Mouse (Mus musculus) natural killer cell, adult 2 months (primary cell): ENCODE results near the gene Rac3.
"Not testable (repeated sequence)": the region's sequence is repeated elsewhere in the genome, so short reads cannot be mapped to it uniquely, and the experiment has no call there.

ENCODE experiments used
- DNase-seq, 2 experiments: peaks; one replicate each; pipeline ENCODE4 v3.0.0; 2022; ENCODE audit warnings: low spot score in 2 of 2

Rac3 gene

DNA sequence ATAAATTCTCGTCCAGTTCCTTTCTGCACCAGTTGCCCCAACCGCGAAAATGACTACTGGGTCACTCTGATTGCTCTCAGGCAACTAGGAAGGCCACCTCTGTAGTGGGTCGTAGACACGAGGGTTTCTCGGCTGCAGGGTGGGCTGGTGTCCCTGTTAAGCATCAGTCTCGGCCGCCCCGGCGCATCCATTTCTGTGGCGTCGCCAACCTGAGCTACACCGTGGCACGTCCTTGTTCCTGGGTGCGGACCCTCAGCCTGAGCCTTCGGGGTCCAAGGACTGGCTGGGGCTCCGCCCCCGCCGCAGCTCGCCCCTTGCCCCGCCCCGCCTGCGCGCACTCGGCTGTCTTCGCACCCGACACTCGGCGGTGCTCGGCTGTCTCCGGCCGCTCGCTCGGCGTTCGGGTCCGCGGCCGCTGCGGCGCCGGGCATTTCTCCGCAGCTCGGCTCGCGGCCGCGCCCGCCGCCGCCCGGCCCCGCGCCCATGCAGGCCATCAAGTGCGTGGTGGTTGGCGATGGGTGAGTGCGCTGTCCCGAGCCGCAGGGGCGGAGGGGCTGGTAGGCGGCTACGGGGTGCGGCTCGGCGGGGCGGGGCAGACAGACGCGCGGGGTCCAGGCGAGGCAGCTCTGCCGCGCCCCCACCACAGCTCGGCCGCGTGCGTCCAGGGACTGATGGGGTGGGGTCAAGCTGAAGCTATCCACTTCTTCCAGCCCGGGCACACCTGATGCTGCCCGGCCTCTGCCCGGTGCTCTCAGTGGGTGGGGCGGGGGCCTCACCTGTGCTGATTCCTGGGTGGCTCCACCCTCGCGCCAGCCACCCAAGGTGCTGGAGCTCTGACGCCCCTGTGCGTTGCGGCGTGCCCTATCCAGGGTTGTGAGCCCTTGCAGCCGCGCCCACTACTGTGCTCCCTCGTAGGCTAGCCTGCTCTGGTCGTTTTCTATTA is at the start of gene Rac3:
Gene Rac3, plus strand, starts transcription at position 347 of the 943 bp plus-strand sequence.
- DNase-seq = peak; percentile 40 to 42

DNA sequence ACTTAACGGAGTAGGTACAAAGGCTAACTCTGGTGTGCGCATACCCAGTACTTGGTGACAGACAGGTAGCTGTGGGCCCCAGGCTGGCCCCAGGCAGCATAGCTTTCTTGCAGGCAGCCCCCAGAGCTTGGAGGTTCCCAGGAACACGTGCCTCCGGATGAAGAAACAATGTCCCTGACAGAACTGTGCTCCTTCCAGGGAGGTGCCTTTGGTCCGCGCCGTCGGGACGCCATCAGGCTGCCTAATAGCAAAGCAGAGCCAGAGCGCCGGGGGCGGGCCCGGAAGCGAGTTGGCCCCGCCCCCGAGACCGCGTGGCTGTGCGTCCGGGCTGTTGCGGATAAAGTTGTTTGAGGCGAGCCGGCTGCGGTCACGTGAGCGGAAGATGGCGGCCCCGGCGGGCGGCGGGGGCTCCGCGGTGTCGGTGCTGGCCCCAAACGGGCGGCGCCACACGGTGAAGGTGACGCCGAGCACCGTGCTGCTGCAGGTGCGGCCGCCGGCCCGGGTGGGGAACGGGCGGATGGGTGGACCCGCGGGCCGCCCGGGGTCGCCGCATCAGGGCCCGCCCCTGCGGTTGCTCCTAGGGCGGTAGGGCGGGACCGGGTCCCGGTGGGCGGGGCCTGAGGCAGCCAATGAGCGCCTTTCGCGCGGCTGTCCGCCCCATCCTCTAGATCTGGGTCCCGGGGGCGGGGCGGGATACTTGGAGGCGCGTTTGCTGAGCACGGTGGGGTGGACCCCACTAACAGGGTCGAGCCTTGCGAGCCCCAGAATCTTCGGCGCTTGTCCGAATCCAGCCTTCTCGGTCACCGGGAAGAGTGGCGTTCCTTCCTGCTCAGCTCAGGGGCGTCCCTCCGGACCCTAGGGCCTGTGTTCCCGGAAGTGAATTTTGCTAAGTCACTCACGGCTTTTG is 48.3 kb upstream of the Rac3 start, which contains the start of gene Aspscr1:
Gene Aspscr1, plus strand, starts transcription at position 287 of the 907 bp plus-strand sequence.
- peak; percentile 93 to 94 for DNase-seq

DNA sequence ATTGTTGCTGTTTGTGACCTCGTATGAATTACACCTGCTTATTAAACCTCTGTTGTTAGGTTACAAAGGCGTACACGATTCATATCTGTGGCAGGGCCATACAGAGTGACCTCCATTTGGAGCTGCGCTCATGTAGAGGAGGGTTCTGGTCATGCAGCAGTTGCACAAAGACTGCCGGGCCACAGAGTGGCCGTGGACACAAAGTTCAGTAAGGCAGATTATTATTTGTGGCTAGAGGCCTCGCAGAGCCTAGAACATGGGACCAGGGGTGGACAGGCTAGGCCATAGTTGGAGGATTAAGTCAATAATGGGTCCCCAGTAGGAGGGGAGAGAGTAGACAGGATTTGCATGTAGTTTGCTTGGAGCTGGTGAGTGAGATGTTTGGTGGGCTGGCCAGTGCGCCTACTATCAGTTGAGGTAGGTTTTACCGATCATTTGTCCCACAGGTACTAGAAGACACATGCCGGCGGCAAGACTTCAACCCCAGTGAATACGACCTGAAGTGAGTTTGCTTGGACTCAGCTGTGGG is 47.6 kb upstream of the Rac3 start:
- no peak for DNase-seq

DNA sequence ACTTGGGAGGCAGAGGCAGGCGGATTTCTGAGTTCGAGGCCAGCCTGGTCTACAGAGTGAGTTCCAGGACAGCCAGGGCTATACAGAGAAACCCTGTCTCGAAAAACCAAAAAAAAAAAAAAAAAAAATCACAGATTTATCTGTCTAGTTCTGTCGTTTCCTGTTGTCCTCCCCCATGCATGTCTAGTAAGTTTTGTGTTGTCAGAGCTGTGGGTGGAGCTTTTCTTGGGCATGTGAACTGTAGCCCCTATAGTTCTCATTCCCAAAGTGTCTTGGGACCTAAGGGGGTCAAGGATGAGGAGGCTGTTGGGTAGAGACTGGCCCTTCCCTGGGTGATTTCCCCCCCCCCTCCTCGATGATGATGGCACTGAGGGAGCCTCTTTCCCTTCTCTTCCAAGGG is 45.4 kb upstream of the Rac3 start:
- DNase-seq = not testable (repeated sequence)

DNA sequence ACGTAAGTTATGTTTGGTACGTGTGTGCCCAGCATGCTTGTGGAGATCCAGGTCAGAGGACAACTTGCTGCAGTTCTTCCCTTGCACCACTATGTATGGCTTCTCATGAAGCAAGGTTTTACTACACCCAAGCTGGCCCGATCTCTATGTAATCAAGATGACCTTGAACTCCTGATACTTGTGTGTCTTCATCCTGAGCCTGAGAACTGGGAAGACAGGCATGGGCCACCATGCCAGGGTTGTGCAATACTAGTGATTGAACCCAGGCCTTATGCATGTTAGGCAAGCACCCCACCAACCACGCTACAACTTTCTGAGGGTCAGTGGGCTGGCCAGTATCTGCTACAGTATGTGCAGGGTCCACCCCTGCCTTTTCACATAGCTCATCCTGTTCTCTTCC is 44.3 kb upstream of the Rac3 start:
- DNase-seq = no peak

DNA sequence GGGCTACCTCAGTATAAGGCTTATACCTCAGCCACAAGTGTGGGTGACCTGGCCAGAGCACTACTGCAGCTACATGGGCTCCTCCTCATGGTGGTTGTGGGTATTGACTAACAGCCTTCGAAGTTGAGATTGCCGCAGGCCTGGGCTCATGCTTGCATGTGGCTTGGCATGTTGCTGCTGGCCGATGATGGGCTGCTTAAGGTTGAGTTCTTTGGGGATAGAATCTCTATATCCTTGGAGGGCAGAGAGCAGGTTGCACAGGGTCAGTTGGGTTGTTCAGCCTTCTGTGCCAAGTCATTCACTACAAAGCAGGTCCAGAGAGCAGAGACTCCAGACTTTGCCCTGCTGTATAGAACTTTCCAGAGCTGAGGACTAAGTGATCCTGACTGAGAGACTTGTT is 41.4 kb upstream of the Rac3 start:
- peak in 1 of 2 experiments; percentile 36 for DNase-seq

DNA sequence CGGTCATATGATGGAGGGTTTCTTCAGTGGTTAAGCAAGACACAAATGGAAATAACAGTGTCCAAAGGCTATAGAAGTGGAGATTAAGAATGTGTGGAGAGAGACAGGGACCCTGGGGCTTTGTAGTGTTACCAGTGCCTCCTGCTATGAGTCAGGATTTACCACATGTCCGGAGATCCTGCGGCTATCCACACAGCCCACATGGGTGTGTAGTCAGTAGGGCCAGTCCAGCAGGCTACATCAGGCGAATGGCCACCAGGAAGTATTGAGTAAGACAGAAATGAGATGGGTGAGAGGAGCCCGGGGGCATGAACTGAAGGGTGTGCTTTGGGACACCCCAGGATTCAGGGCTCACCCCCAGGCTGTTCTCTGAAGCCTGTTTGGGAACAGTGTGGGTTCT is 38.6 kb upstream of the Rac3 start:
- no peak for DNase-seq

DNA sequence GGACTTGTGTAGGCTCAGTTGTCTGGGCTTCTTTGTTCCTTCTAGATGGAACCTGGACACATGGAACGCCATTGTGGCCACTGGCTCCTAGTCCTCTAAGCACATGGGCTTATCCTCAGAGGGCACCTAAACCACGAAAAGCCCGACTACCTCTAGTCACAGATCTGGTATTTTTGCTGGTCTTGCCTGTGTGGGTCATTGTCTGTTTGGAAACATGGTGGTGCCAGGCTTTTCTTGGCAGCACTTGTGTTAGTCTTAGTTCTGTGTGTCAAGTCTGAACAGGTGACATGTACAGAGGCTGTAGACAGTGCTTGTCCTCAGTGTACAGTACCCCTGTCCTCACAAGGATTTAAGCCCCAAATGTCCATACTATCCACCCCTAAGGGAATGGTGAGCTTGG is 37.7 kb upstream of the Rac3 start:
- DNase-seq = no peak

DNA sequence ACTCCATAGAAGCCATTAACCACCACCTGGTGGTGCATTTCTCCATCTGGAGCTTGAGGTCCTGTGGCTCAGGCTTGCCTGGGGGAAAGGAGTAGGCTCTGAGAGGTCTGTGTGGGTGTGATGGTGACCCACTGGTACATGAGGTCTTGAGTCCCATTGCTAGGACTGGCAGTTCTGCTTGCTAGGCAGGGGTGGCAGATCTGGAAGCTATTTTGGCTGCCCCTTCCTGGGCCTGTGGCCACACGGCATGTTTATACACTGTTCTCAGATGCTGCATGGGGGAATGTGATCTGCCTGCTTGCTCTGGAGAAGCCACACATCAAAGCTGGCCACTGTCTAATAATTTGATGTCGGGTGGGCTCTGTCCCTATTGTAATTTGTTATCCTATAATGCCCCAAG is 37.2 kb upstream of the Rac3 start:
- no peak for DNase-seq

DNA sequence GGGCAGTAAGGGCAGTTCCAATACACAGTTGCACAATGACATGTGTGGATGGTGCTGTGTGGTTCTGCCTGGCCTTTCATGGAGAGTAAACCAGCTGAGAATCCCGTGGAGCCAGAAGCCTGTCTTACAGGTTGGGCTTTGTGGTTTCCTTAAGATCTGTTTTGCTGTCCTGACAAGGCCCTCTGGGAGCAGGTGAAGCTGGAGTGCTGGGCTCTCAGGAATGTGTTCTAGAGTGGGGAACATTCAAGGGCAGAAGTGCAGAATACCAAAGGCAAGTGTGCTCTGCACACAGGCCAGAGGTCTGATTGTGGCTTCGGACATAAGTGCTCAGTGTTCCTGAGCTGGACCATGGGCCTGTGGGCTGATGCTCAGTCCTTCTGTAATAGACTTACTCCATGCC is 36.6 kb upstream of the Rac3 start:
- no peak for DNase-seq

DNA sequence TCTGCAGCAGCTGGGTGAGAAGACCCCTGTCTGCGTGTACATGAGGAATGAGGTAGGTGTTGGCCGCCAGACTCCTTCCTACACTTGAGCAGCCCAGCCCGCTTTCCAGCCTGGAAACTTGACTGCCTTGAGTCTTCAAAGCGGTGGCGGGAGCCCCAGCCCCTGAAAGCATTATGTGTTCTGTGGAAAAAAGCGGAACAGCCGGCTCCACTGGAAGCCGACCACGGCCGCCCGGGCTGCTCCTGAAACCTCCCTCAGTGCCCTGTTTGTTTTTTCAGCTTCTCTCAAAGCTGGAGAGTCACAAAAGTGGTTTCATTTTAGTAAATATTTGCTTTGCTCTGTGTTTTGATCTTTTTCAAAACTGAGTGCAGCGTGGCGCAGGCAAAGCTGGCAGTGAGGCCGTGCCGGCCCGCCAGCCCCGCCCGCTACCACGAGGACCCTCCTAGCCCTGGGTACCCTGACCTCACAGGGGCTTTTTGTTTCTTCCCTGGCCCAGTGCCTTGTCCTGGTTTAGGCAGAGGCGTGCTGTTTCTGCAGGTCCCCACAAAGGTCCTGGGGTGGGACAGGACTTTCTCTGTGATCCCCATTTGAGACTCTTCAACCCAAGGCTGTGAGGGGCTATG is 34.5 kb upstream of the Rac3 start:
- DNase-seq = no peak

DNA sequence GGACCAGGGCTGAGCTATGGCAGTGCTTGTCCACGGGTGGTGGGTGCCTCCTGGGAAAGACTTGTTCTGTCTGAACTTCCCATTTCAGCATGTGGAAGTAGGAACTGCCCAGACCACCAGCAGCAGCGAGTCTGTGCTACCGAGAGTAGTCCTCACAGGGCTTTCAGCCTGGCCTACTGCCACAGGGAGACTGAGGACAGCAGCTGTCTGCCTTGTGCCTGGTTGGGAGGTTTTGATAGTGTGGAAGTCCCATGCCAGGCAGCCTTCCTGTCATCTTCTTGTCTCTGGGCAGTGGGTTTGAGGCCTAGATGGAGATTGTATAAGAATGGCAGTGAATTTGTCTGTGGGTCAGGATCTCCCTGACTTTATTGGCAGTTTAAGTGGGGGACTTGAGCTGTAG is 31.9 kb upstream of the Rac3 start:
- DNase-seq = no peak

DNA sequence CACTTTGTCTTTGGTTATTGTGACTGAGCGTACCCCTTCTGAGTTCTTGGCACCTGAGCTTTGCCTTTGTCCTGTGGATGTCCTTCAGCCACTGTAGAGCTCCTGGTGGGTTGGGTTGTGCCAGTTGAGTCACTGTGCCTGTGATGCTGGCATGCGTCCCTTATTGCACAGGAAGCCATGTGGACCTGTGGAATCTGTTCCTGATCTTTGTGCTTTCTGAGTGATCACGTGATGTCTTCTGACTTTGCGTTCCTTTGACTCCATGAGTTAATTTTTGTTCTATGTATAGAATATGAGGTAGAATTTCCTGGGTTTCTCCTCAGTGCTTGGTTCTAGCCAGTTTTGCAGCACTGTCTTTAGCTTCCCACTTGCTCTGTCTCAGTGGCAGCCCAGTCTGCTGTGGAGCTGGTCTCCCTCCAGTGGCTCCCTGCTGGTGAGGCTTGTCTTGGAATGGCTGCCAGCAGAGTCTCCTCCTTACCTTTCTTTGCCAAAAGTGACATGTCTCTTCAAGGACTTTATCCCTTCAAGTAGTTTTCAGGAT is 28.7 kb upstream of the Rac3 start:
- no peak for DNase-seq

DNA sequence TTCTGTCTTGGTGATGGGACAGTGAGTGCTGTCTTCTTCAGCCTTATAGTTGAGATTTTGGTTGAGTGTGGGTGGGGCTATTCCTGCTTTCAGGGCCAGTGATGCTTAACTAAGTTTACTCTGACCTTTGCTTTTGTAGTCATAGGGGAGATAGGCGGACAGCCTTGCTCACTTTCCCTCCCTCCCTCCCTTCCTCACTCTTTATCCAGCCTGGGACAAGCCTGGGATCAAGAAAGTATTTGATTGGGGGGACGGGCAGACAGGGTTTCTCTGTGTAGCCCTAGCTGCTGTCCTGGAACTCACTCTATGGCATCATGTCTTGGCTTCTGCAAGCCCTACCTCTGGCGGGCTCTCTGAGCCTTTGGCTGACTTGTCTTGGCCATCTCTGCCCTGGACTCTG is 27.8 kb upstream of the Rac3 start:
- no peak for DNase-seq

DNA sequence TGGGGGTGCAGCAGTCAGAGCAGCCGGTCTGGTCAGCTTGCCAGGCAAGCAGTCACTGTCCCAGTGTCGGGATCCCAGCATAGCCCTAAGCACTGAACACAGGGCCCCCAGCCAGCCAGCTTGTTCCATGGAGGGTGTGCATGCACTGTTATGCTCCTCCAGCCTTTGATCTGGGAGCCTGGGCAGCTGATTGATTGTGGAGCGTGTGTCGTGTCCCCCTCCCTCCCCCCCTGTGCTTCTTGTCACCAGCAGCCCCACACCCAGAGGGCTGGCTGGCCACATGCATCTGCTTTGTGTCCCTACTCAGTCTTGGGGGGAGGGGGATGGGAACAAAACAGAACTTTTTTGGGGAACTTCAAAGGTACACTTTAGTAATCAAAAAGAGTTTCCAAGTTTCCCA is 26.1 kb upstream of the Rac3 start:
- no peak for DNase-seq

DNA sequence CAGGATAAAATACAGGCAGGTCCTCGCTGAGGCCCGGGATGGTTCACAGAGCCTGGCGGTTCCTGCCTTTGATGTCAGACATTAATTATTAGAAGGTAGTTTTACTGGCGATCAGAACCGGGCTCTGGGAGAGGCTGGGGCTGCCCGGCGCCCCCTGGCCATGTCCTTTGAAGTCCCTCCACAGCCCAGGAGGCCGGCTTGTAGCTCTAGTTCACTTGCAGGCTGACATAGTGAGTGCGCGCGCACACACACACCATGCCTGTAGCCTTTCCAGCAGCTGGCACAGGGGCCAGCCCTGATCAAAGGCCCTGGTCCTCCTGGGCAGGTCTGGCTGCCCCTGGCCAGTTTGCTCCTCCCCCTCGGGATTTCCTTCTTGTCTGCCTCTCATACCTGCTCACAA is 25.6 kb upstream of the Rac3 start:
- DNase-seq = no peak

DNA sequence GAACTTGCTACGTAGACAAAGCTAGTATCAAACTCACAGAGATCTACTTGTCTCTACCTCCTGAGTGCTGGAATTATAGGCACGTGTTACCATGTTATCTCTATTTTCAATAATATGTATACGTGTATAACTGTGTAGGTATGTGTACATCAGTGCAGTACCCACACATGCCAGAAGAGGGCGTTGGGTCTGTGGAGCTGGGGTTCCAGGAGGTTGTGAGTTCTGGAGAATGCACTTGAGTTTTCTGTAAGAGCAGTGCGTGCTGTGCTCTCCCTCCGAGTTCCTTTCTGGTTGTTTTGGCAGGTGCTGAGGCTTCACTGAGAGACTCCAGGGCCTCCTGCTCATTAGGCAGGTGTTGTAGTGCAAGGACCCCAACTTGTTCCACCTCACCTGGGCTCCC is 24.7 kb upstream of the Rac3 start:
- DNase-seq = no peak

DNA sequence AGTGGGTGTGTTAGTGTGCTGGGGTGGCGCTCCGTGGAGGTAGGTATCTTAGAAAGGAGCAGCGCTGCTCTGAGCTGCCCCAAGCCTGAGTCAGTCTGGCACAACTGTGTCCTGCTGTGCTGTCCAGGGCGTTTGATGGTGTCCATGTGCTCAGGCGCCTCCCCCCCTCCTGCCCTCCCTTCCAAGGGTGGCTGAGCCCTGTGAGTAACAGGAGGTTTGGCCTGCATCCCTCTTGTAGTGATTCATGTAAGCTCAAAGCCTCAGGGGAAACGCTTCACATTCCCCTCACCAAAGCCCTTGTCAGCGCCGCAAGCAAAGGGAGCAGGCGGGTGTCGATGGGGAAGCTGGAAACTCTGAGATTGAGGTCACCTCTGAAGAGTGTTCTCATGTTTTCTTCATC is 23.5 kb upstream of the Rac3 start:
- DNase-seq = no peak

DNA sequence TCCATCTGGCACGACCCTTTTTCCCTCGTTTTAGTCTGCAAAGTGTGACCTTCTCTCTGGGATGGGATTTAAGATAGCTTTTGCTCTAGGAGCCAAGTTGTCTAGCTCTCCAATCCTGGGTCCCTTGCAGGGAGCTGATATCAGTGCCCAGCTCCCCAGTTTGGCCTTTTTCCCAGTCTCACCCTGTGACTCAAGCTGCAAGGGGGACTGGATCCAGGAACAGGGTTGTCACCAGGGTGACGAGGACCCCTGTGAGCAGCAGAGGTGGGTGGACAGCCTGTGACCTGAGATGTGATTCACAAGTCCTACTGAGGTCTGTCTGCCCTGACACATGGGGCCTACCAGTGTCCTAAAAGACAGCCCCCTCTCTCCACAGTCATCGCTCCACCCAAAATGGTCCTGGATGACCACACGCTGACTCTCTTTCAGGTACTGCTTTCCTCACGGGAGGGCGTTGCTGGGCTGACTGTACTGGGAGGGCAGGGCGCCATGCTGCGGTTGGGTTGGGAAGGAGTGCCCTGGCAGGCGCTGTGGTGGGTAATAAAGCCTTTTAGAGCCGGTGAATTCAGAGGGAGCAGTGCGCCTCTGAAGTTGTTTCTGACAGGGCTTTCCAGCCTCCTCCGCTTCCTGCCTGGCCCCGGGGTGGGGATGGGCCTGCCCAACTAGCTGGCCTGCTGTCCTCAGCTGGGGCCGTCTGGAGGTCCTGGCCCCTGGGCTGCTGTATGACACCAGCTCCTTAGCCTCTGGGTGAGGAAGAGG is 17.4 kb upstream of the Rac3 start:
- DNase-seq = no peak

DNA sequence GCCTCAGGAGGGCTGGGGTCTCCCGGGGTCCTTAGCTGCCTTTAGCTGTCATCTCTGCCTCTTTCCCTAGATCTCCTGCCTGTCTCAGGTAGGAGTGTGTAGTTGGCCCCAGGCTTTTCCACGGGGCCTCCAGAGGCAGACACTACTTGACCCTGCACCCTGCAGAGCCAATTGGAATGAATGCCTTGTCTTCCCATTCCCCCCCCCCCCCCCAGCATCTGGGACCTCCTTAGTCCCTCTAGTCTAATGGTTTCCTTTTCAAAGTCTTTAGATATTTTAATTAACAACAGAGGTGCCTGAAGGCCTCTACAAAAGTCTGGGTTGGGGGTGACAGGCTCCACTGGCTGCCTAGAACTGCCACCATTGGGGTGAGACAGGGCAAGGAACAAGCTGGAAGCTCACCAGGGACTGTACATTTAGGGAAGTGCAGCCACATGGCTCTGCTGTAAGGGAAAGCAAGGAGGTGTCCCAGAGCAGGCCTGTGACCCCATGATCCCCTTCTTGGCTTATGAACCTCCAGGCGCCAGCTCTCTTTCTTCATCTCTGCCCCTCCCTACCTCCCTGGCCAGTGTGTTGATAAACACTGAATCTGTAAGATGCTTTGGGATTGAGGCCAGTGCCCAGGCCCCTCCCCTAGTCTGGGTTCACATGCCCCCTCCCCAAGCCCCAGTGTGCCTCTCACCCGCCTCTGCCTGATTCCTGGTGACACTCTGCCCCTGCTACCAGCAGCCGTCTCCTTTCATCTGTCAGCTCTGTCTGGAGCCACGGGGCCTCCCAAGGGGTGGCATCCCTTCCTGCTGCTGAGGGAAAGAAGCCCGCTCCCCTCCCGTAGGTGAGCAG is 16.6 kb upstream of the Rac3 start:
- DNase-seq = no peak
